Mouse (Mus musculus): ENCODE results near the gene Insr. TPM values are rescaled to one million over a fixed set of nuclear protein-coding genes. Genes with fewer than 3 reads are reported as not detected.

Gene Insr
- polyA plus RNA-seq, 1 experiment from 2014 or later = 49.3 TPM

DNA sequence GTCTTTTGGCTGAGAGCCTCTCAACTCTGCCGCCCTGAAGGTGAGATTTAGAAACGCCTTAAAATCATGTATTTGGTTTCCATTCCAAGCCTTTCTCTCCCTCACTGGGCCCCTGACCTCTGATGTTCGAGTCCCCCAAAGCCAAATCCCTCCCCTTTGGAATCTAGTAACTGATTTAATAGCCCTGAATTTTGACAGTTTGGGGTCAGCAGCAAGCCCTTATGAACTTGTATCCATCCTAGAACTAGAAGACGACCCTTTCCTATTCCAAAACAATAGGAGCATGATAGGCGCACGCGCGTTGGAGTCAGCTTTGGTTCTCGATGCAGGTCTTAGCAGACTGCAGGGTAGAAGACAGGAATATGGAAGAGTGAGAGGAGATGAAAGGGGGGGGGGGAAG is 58.9 kb downstream of the Insr start:
- ATAC-seq (ENCODE audit: low FRiP score) = peak; percentile 74
- peak overlapping the region; percentile 67 for H3K27ac ChIP-seq (ENCODE audit: low read depth, low read length)
- no peaks in the 10 kb centered on the region for H3K4me1 ChIP-seq (replicated peaks; ENCODE audit: control insufficient read depth, insufficient read depth, low read length)
- H3K4me2 ChIP-seq (replicated peaks; ENCODE audit: low read depth, low read length) = peak overlapping the region; percentile 56
- no peaks in the 10 kb centered on the region for H3K9me3 ChIP-seq (ENCODE audit: control insufficient read depth, low read length)
- H3K27me3 ChIP-seq (ENCODE audit: control insufficient read depth, insufficient read depth, low read length) = no peaks in the 10 kb centered on the region
- 5% methylated on average over 9 of the region's 9 CpGs for WGBS
- no peaks in the 10 kb centered on the region for H3K36me3 ChIP-seq (ENCODE audit: control insufficient read depth, insufficient read depth, low read length)
- peak; percentile 62 for DNase-seq (ENCODE audit: low spot score)
- H3K9ac ChIP-seq (ENCODE audit: low read depth, low read length) = peak overlapping the region; percentile 59
- peak overlapping the region; percentile 50 for H3K4me3 ChIP-seq (ENCODE audit: low read depth, low read length)

DNA sequence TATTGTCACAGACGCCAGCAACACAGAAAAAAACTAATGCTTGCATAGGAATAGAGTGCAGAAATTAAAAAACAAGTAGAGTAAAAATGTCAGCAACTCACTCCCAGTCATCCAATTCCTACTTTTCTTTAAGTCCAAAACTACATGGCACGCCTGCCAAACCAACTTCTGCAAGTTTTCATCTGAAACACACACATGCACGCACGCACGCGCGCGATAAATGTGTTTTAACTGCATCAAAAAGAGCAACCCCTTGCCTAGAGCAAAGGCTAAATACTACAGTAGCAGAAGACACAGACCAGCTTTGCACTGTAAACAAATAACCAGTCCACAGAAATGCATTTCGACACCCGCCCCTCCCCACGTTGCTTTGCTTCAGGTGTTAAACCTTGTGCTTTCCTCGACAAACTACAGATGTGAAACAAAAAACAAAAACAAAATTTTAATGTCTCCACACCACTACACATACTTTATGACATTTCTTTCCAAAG is 59.5 kb downstream of the Insr start:
- no peak for ATAC-seq (ENCODE audit: low FRiP score)
- Histone ChIP-seq H3K27ac (ENCODE audit: low read depth, low read length) (peak overlapping the region; percentile 67), H3K4me1 (replicated peaks; ENCODE audit: control insufficient read depth, insufficient read depth, low read length) (no peaks in the 10 kb centered on the region), H3K4me3 (ENCODE audit: low read depth, low read length) (peak overlapping the region; percentile 50; the same call in 1 of the 2 replicates), H3K36me3 (ENCODE audit: control insufficient read depth, insufficient read depth, low read length) (no peaks in the 10 kb centered on the region), H3K4me2 (replicated peaks; ENCODE audit: low read depth, low read length) (no peak overlapping the region; the same call in 1 of the 2 replicates), H3K27me3 (ENCODE audit: control insufficient read depth, insufficient read depth, low read length) (no peaks in the 10 kb centered on the region), H3K9ac (ENCODE audit: low read depth, low read length) (no peak overlapping the region), H3K9me3 (ENCODE audit: control insufficient read depth, low read length) (no peaks in the 10 kb centered on the region)
- whole genome bisulfite sequencing = 91% methylated on average over 12 of the region's 12 CpGs
- DNase-seq (ENCODE audit: low spot score) = no peak

DNA sequence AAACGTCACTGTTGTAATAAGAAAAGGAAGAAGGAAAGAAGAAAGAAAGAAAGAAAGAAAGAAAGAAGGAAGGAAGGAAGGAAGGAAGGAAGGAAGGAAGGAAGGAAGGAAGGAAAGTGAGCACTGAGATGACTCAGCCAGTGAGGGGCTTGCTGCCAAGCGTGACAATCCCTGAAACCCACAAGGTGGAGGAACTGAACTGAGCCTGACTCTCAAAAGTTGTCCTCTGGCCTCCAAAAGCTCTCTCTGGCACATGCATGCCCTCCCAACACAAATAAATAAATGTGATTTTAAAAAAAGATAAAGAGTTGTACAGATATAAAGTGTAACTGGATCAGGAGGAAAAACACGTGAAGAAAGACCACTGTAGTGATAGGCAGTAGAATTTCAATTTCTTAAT is 60.2 kb downstream of the Insr start:
- Histone ChIP-seq H3K27ac (ENCODE audit: low read depth, low read length) (no peak overlapping the region), H3K27me3 (ENCODE audit: control insufficient read depth, insufficient read depth, low read length) (no peaks in the 10 kb centered on the region), H3K4me3 (ENCODE audit: low read depth, low read length) (no peak overlapping the region), H3K4me1 (replicated peaks; ENCODE audit: control insufficient read depth, insufficient read depth, low read length) (no peaks in the 10 kb centered on the region), H3K4me2 (replicated peaks; ENCODE audit: low read depth, low read length) (no peak overlapping the region), H3K36me3 (ENCODE audit: control insufficient read depth, insufficient read depth, low read length) (no peaks in the 10 kb centered on the region), H3K9me3 (ENCODE audit: control insufficient read depth, low read length) (no peaks in the 10 kb centered on the region), H3K9ac (ENCODE audit: low read depth, low read length) (no peak overlapping the region)
- DNase-seq (ENCODE audit: low spot score) (no peak), ATAC-seq (ENCODE audit: low FRiP score) (no peak)
- 89% methylated on average over 3 of the region's 3 CpGs for WGBS

DNA sequence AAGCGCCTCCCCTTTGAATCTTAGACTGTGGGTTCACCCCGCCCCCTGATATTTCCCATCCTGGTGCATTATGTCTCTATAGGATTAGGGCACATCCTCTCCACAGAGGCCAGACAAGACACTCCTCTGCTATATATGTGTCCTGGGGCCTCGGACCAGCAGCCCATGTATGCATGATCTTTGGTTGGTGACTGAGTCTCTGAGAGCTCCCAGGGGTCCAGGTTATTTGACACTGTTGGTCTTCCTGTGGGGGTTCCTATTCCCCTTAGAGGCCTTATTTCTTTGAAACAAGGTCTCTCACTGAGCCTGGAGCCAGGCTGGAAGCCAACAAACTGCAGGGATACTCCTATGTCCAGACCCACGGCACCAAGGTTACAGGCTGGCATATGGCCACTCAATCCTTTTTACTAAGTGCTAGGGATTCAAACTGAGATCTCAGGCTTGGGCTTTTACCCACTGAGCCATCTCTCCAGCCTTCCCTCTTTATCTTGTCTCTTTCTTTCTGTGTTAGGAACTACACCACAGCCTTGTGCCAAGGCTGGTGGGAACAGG is 62.8 kb downstream of the Insr start:
- no peaks in the 10 kb centered on the region for H3K9me3 ChIP-seq (ENCODE audit: control insufficient read depth, low read length)
- no peaks in the 10 kb centered on the region for H3K27me3 ChIP-seq (ENCODE audit: control insufficient read depth, insufficient read depth, low read length)
- DNase-seq (ENCODE audit: low spot score) = no peak
- no peak for ATAC-seq (ENCODE audit: low FRiP score)
- H3K36me3 ChIP-seq (ENCODE audit: control insufficient read depth, insufficient read depth, low read length) = no peaks in the 10 kb centered on the region
- H3K4me1 ChIP-seq (replicated peaks; ENCODE audit: control insufficient read depth, insufficient read depth, low read length) = no peaks in the 10 kb centered on the region
- H3K4me2 ChIP-seq (replicated peaks; ENCODE audit: low read depth, low read length) = no peak overlapping the region
- H3K4me3 ChIP-seq (ENCODE audit: low read depth, low read length) = no peak overlapping the region
- H3K9ac ChIP-seq (ENCODE audit: low read depth, low read length) = no peak overlapping the region
- no peak overlapping the region for H3K27ac ChIP-seq (ENCODE audit: low read depth, low read length)
- WGBS = 76% methylated on average over 4 of the region's 4 CpGs

DNA sequence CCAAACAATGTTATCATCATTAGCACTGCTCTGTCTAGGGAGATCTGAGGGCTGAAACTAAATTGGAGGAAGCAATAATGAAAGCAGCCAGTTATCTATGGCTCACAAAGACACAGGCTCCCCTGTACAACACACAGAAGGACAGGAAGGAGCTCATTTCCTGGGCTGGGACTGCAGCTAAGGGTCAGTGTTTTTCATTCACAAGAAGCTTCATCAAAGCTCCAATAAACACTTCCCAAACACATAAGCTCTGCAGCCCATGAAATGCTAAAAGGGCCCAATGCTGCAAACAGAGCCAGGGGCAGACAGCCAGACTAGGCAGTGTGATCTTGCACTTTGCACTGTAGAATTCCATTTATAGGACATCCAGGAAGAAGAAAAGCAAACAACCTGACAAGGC is 63.9 kb downstream of the Insr start:
- DNase-seq (ENCODE audit: low spot score) = no peak

DNA sequence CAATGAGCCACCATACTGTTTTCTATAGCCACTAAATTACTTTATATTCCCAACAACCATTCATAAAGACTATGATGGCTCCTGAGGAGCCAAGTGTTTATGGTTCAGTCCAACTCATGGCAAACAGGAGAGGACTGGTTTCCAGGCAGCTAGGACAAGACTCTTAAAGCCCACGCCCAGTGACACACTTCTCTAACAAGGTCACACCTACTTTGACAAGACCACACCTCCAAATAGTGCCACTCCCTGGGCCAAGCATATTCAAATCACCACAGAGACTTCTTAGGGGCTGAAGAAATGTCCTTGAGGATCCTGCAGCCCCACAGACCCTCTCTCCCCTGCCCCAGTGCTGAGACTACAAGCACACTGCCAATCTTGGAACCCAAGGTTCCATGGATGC is 64.8 kb downstream of the Insr start:
- no peaks in the 10 kb centered on the region for H3K9me3 ChIP-seq (ENCODE audit: control insufficient read depth, low read length)
- H3K9ac ChIP-seq (ENCODE audit: low read depth, low read length) = no peak overlapping the region
- H3K4me1 ChIP-seq (replicated peaks; ENCODE audit: control insufficient read depth, insufficient read depth, low read length) = no peaks in the 10 kb centered on the region
- no peaks in the 10 kb centered on the region for H3K27me3 ChIP-seq (ENCODE audit: control insufficient read depth, insufficient read depth, low read length)
- H3K27ac ChIP-seq (ENCODE audit: low read depth, low read length) = no peak overlapping the region
- no peak for ATAC-seq (ENCODE audit: low FRiP score)
- H3K36me3 ChIP-seq (ENCODE audit: control insufficient read depth, insufficient read depth, low read length) = no peaks in the 10 kb centered on the region
- DNase-seq (ENCODE audit: low spot score) = no peak
- no peak overlapping the region for H3K4me2 ChIP-seq (replicated peaks; ENCODE audit: low read depth, low read length)
- 75% methylated on average over 1 of the region's 1 CpGs for WGBS
- H3K4me3 ChIP-seq (ENCODE audit: low read depth, low read length) = no peak overlapping the region

More for the DNA sequence above, 63.9 kb downstream of the Insr start:
- no peak overlapping the region for H3K9ac ChIP-seq (ENCODE audit: low read depth, low read length)
- H3K27me3 ChIP-seq (ENCODE audit: control insufficient read depth, insufficient read depth, low read length) = no peaks in the 10 kb centered on the region
- no peak overlapping the region for H3K4me2 ChIP-seq (replicated peaks; ENCODE audit: low read depth, low read length)
- H3K4me3 ChIP-seq (ENCODE audit: low read depth, low read length) = no peak overlapping the region
- no peaks in the 10 kb centered on the region for H3K4me1 ChIP-seq (replicated peaks; ENCODE audit: control insufficient read depth, insufficient read depth, low read length)
- H3K27ac ChIP-seq (ENCODE audit: low read depth, low read length) = no peak overlapping the region
- H3K9me3 ChIP-seq (ENCODE audit: control insufficient read depth, low read length) = no peaks in the 10 kb centered on the region
- H3K36me3 ChIP-seq (ENCODE audit: control insufficient read depth, insufficient read depth, low read length) = no peaks in the 10 kb centered on the region
- no peak for ATAC-seq (ENCODE audit: low FRiP score)

DNA sequence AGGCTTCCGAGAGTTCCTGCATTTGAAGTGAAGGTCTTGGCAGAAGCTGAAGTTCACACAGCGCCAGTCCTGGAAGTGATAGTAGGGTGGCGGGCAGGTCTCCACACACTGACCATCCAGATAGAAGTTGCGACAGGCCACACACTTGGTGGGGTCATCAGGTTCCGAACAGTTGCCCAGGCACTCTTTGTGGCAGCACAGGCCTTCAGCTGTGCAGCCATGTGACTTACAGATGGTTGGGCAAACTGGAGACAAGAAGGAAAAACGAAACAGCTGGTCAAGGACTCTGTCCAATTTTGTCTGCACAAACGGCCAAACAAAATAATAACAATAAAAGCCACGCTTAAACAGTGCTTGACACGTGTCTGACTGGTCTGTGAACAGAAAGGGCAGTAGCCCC is 68.0 kb downstream of the Insr start:
- Histone ChIP-seq H3K9me3 (ENCODE audit: control insufficient read depth, low read length) (no peaks in the 10 kb centered on the region), H3K9ac (ENCODE audit: low read depth, low read length) (no peak overlapping the region), H3K36me3 (ENCODE audit: control insufficient read depth, insufficient read depth, low read length) (no peaks in the 10 kb centered on the region), H3K27ac (ENCODE audit: low read depth, low read length) (no peak overlapping the region), H3K4me2 (replicated peaks; ENCODE audit: low read depth, low read length) (no peak overlapping the region), H3K27me3 (ENCODE audit: control insufficient read depth, insufficient read depth, low read length) (no peaks in the 10 kb centered on the region), H3K4me3 (ENCODE audit: low read depth, low read length) (no peak overlapping the region), H3K4me1 (replicated peaks; ENCODE audit: control insufficient read depth, insufficient read depth, low read length) (no peaks in the 10 kb centered on the region)
- WGBS = 92% methylated on average over 9 of the region's 9 CpGs
- ATAC-seq (ENCODE audit: low FRiP score) = no peak
- DNase-seq (ENCODE audit: low spot score) = no peak

DNA sequence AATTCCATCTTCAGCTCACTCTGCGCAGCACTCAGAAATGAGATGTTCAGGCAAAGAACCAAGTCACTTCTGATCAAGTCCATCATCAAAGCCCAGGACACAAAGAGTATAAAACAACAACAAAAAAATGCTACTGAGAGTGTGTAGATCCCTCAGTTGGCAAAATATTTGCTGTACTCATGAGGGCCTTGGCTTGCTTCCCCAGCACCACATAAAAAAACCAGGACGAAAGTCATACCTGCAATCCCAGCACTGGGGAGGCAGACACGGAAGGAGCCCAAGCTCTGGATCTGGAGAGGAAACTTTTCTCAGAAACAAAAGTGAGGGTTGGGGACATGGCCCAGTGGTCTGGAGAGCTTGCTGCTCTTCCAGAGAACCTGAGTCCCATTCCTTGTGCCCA is 69.5 kb downstream of the Insr start:
- Histone ChIP-seq H3K27me3 (ENCODE audit: control insufficient read depth, insufficient read depth, low read length) (no peaks in the 10 kb centered on the region), H3K36me3 (ENCODE audit: control insufficient read depth, insufficient read depth, low read length) (no peaks in the 10 kb centered on the region), H3K27ac (ENCODE audit: low read depth, low read length) (no peak overlapping the region), H3K4me2 (replicated peaks; ENCODE audit: low read depth, low read length) (no peak overlapping the region), H3K9ac (ENCODE audit: low read depth, low read length) (no peak overlapping the region), H3K4me1 (replicated peaks; ENCODE audit: control insufficient read depth, insufficient read depth, low read length) (no peaks in the 10 kb centered on the region), H3K9me3 (ENCODE audit: control insufficient read depth, low read length) (no peaks in the 10 kb centered on the region), H3K4me3 (ENCODE audit: low read depth, low read length) (no peak overlapping the region)
- ATAC-seq (ENCODE audit: low FRiP score) (no peak), DNase-seq (ENCODE audit: low spot score) (no peak)
- 95% methylated on average over 3 of the region's 3 CpGs for WGBS

DNA sequence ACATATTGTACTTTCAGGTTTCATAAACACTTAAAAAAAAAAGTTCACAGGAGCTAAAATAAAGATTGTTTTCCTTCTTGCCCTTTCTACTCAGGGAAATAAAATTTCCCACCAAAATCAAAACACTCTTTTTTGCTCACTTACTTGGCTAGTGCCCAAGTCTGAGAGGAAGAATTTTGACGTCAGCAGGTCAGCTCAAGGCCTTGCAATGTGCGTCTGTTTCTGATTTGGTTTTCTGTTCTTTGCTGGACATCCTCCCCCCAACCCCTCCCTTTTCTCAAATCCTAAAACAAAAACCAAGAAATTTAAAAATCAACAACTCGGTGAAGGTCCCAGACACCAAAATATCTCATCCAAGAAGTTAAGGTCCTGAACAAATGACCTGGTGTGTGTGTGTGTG is 70.1 kb downstream of the Insr start:
- H3K36me3 ChIP-seq (ENCODE audit: control insufficient read depth, insufficient read depth, low read length) = no peaks in the 10 kb centered on the region
- no peaks in the 10 kb centered on the region for H3K4me1 ChIP-seq (replicated peaks; ENCODE audit: control insufficient read depth, insufficient read depth, low read length)
- no peaks in the 10 kb centered on the region for H3K9me3 ChIP-seq (ENCODE audit: control insufficient read depth, low read length)
- H3K27me3 ChIP-seq (ENCODE audit: control insufficient read depth, insufficient read depth, low read length) = no peaks in the 10 kb centered on the region
- no peak overlapping the region for H3K4me2 ChIP-seq (replicated peaks; ENCODE audit: low read depth, low read length)
- DNase-seq (ENCODE audit: low spot score) (no peak), ATAC-seq (ENCODE audit: low FRiP score) (no peak)
- H3K4me3 ChIP-seq (ENCODE audit: low read depth, low read length) = no peak overlapping the region
- WGBS = 74% methylated on average over 3 of the region's 3 CpGs
- no peak overlapping the region for H3K9ac ChIP-seq (ENCODE audit: low read depth, low read length)
- no peak overlapping the region for H3K27ac ChIP-seq (ENCODE audit: low read depth, low read length)

Measured in hindbrain, embryonic 11.5 days (tissue).